Mouse (Mus musculus): ENCODE measurements around the gene Zdhhc7. TPM values are rescaled to one million over a fixed set of nuclear protein-coding genes. Genes with fewer than 3 reads are reported as not detected.
A peak's percentile ranks its signal among the peaks of the same experiment; 100 is the strongest.

The Zdhhc7 gene
- polyA plus RNA-seq, 1 experiment, result 25.6 TPM

DNA sequence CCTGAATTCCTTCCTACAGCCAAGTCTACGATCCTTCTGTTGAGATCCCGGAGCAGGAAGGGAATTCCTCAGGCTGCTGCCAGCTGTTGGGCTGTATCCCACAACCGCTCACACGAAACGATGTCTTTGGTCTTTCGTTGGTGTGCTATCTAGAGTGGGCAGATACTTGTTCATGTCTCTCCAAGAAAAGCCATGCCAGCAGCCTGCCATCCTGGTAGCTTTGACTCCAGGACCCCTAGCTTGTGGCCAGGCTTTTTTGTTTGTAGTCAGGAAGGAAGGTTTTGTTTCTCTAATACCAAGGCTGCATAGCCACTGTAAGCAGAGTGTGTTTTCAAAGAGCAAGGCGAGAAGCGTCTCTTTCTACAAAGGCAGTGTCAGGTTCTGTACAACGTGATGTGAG is 2.6 kb upstream of the Zdhhc7 start:
- TF ChIP-seq POLR2A (IDR thresholded peaks at IDR 0.05; ENCODE audit: low read depth, low read length) (no peak), CTCF (IDR thresholded peaks at IDR 0.05; ENCODE audit: borderline replicate concordance, insufficient read depth, low read length) (no peak)

DNA sequence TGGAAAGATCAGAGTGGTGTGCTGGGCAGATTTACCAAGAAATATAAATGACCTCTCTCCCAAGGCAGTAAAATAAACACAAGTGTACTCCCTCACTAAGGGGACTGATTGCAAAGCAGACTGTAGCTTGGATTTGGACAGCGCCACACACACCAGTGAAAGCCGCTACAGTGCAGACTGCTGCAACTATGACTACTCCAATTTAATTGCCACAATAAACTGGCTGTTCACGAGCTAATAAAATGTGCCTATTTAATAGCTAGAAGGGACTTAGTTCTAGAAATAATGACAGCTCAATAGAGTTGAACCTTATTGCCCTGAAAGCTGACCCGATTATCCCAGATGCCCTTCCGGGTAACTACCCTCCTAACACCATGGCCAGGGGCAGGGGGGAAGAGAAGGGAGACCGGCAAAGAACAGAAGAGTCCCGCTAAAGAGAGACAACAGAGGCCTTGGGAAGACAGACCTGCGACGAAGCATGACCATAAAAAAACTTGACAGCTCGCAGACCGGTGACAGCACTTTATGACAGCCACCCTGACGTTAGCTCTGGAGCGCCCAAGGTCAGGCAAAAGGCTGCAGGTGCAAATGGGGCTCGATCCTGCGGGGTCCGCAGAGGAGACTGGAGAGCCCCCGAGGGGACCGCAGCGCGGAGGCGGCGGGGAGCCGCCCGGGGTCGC is 754 bp downstream of the Zdhhc7 start:
- H3K4me1 ChIP-seq (ENCODE audit: control insufficient read depth, insufficient read depth, low read length), result peaks cover 8% of the 10 kb centered on the region; the same call in 1 of the 2 replicates
- no peak overlapping the region for H3K27ac ChIP-seq (ENCODE audit: insufficient read depth, low read length)
- TF ChIP-seq POLR2A (IDR thresholded peaks at IDR 0.05; ENCODE audit: low read depth, low read length), result no peak
- peak overlapping the region; percentile 94 for H3K4me3 ChIP-seq (ENCODE audit: insufficient read depth, low read length)

More for the DNA sequence above, 2.6 kb upstream of the Zdhhc7 start:
- Histone ChIP-seq H3K4me1 (ENCODE audit: control insufficient read depth, insufficient read depth, low read length) (peaks cover 8% of the 10 kb centered on the region), H3K4me3 (ENCODE audit: insufficient read depth, low read length) (no peak overlapping the region), H3K27ac (ENCODE audit: insufficient read depth, low read length) (no peak overlapping the region)

DNA sequence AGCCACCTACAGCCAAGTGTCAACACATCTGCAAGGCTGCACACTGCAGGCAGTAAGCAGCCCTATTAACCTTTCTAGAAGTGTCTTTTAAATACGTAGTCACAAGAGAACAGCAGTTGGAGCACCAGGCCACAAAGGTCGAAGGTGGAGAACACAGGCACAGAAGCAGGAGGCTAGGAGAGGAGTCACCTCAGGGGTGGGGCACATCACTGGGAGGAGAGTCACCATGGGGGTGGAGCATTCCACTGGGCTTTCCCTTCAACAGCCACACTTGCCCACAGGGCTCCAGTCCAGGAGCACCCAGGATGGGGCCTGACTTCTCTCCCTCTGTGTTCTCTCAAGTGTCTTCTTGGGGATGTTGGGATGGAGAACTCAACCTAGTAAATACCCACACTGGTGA is 4.8 kb downstream of the Zdhhc7 start:
- H3K4me1 ChIP-seq (ENCODE audit: control insufficient read depth, insufficient read depth, low read length), result 0 out of 2 replicates have a peak, but pooled peaks cover 3% of the 10 kb centered on the region
- TF ChIP-seq CTCF (IDR thresholded peaks at IDR 0.05; ENCODE audit: borderline replicate concordance, insufficient read depth, low read length) (no peak), POLR2A (IDR thresholded peaks at IDR 0.05; ENCODE audit: low read depth, low read length) (no peak)
- H3K4me3 ChIP-seq (ENCODE audit: insufficient read depth, low read length), result no peak overlapping the region
- H3K27ac ChIP-seq (ENCODE audit: insufficient read depth, low read length), result no peak overlapping the region

DNA sequence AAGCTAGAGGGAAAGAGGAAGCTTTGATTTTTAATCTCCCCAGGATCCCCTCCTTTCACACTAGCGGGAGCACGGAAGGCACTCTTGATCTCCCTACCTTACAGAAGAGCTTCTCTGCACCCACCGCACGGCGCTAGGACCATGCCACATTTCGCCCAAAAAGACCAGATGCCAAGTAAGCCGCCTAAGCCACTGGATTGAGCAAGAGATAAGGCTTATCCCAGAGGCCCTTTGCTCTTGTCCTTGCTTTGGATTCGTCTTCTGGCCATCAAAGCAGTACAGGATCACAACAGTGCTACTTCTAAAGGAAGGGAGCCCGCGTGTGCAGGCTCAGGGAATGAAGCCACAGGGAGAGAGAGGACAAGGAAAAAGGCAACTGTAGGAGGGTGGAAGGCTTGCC is 6.5 kb downstream of the Zdhhc7 start:
- Histone ChIP-seq H3K27ac (ENCODE audit: insufficient read depth, low read length) (no peak overlapping the region), H3K4me3 (ENCODE audit: insufficient read depth, low read length) (no peak overlapping the region), H3K4me1 (ENCODE audit: control insufficient read depth, insufficient read depth, low read length) (0 out of 2 replicates have a peak, but pooled peaks cover 3% of the 10 kb centered on the region)
- TF ChIP-seq POLR2A (IDR thresholded peaks at IDR 0.05; ENCODE audit: low read depth, low read length), result no peak
- no peak for TF ChIP-seq CTCF (IDR thresholded peaks at IDR 0.05; ENCODE audit: borderline replicate concordance, insufficient read depth, low read length)

DNA sequence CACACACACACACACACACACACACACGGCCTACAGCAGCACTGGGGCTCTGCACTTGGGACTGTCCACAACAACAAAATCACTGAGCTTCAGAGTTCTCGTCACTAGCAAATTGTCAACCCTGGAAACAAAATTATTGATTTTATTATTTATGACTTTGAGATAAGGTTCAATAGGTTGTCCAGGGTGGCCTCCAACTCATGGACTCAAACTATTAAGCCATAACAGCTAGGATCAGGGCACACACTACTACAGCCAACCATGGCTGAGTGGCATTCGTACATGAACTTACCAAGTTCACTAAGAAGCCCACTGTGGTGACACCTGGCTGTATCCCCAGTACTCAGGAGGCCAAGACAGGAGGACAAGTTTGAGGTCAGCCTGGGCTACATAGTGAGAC is 8.2 kb downstream of the Zdhhc7 start:
- TF ChIP-seq CTCF (IDR thresholded peaks at IDR 0.05; ENCODE audit: borderline replicate concordance, insufficient read depth, low read length) (no peak), POLR2A (IDR thresholded peaks at IDR 0.05; ENCODE audit: low read depth, low read length) (no peak)
- H3K27ac ChIP-seq (ENCODE audit: insufficient read depth, low read length), result no peak overlapping the region
- no peak overlapping the region for H3K4me3 ChIP-seq (ENCODE audit: insufficient read depth, low read length)
- H3K4me1 ChIP-seq (ENCODE audit: control insufficient read depth, insufficient read depth, low read length), result 0 out of 2 replicates have a peak, but pooled peaks cover 3% of the 10 kb centered on the region

DNA sequence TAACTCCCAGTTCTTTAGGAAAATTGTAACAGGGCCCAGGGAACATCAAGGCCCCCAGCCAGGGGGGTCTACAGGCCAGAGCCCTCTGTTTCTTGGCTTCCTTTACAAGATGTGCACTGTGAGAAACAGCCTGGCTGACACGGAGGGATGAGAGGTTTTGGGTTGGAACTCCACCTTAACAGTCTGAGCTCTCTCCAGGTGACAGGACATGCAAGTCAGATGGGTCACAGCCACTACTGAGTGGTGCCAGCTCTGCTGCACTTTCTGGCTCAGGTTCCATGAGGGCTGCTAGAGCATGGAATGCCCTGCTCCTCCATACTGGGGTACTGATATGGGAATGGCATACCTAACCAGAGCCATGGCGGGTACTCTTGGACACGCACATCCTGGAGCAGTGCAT is 10.2 kb downstream of the Zdhhc7 start:
- Histone ChIP-seq H3K4me1 (ENCODE audit: control insufficient read depth, insufficient read depth, low read length) (no peaks in the 10 kb centered on the region), H3K27ac (ENCODE audit: insufficient read depth, low read length) (no peak overlapping the region), H3K4me3 (ENCODE audit: insufficient read depth, low read length) (no peak overlapping the region)
- TF ChIP-seq CTCF (IDR thresholded peaks at IDR 0.05; ENCODE audit: borderline replicate concordance, insufficient read depth, low read length) (no peak), POLR2A (IDR thresholded peaks at IDR 0.05; ENCODE audit: low read depth, low read length) (no peak)

DNA sequence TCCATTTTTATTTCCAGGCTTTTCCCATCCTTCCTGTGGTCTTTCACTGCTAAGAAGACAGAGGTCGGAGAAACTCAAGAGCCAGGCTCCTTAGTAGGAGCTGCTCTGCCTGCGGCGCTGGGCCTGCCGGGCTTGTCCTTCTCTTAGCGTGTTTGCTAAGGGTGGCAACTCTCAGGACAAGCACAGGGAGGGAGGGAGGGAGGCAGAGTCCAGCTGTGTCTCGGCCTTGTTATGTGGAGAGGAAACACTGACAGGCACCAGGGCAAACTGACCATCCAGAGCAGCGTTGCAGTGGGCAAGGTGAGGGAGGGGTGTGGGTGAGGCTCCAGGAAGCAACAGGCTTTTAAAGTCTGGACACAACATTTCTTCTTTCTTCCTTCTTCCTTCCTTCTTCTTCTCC is 11.8 kb downstream of the Zdhhc7 start:
- TF ChIP-seq POLR2A (IDR thresholded peaks at IDR 0.05; ENCODE audit: low read depth, low read length) (no peak), CTCF (IDR thresholded peaks at IDR 0.05; ENCODE audit: borderline replicate concordance, insufficient read depth, low read length) (no peak)
- Histone ChIP-seq H3K27ac (ENCODE audit: insufficient read depth, low read length) (no peak overlapping the region), H3K4me3 (ENCODE audit: insufficient read depth, low read length) (no peak overlapping the region), H3K4me1 (ENCODE audit: control insufficient read depth, insufficient read depth, low read length) (no peaks in the 10 kb centered on the region)

DNA sequence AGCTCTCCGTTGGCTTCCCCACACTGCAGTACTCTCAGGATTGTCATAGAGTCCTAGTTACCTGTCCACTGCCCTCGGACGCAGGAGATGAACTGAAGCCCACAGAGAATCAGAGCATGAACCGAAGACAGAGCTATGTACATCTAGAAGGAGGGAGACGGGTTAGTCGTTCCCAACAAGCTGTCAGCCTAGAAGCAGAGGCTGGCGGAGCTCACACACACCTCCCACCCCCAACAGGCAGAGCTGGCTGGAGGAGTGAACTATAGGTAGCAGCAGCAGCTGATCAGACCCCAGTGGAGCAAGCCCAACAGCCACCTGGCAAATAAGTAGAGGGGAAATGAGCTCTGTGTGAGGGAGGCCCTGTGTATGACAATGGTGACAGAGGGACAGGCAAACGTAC is 16.5 kb downstream of the Zdhhc7 start:
- no peak for TF ChIP-seq CTCF (IDR thresholded peaks at IDR 0.05; ENCODE audit: borderline replicate concordance, insufficient read depth, low read length)
- TF ChIP-seq POLR2A (IDR thresholded peaks at IDR 0.05; ENCODE audit: low read depth, low read length), result no peak

DNA sequence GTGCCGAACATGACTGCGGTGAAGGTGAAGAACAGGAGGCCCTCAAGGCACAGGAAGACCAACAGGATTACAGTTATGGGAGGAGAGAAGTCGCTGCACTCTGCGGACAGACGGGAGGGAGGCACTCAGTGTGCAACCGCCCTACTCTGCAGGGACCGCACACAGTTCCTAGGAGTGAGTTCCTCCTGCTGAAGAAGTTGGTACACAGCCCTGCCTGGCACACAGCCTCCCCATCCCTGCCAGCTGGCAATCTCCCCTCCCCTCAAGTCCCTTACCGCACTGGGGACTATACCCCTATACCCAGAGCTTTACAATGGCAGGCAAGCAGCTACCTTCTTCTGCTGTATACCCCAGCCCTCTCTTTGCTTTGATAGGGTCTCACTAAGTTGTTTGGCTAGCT is 18.0 kb downstream of the Zdhhc7 start:
- Histone ChIP-seq H3K4me3 (ENCODE audit: insufficient read depth, low read length) (no peak overlapping the region), H3K4me1 (ENCODE audit: control insufficient read depth, insufficient read depth, low read length) (no peaks in the 10 kb centered on the region), H3K27ac (ENCODE audit: insufficient read depth, low read length) (no peak overlapping the region)
- no peak for TF ChIP-seq CTCF (IDR thresholded peaks at IDR 0.05; ENCODE audit: borderline replicate concordance, insufficient read depth, low read length)

More for the DNA sequence above, 16.5 kb downstream of the Zdhhc7 start:
- Histone ChIP-seq H3K4me1 (ENCODE audit: control insufficient read depth, insufficient read depth, low read length) (no peaks in the 10 kb centered on the region), H3K4me3 (ENCODE audit: insufficient read depth, low read length) (no peak overlapping the region), H3K27ac (ENCODE audit: insufficient read depth, low read length) (no peak overlapping the region)

DNA sequence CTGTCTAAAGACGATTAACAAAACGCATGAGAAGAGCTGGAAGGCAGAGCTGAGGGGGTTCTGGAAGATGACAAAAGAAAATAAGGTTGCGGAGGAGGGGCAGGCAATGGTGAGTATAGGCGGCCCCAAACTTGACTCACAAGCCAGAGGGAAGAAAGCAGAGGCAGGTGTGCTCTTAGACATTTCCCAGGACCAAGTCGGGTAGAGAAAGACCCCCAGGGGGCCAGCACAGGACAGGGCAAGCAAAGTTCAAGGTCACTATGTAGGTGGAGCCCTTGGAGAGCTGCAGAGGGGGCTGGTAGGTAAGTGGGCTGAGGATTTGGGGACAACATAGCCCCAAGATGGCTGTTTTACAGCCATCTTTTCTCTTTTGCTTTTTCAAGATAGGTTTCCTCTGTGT is 21.9 kb downstream of the Zdhhc7 start:
- H3K4me1 ChIP-seq (ENCODE audit: control insufficient read depth, insufficient read depth, low read length), result no peaks in the 10 kb centered on the region
- H3K4me3 ChIP-seq (ENCODE audit: insufficient read depth, low read length), result no peak overlapping the region
- TF ChIP-seq POLR2A (IDR thresholded peaks at IDR 0.05; ENCODE audit: low read depth, low read length) (no peak), CTCF (IDR thresholded peaks at IDR 0.05; ENCODE audit: borderline replicate concordance, insufficient read depth, low read length) (no peak)
- no peak overlapping the region for H3K27ac ChIP-seq (ENCODE audit: insufficient read depth, low read length)
